Mouse (Mus musculus) heart, embryonic 15.5 days (tissue): ENCODE results near the gene Atp5b. TPM values are rescaled to one million over a fixed set of nuclear protein-coding genes. Genes with fewer than 3 reads are reported as not detected.

Experiments
- ATAC-seq: fragments of 200-750 bp; cut with Nextera tagmentation; replicated peaks from 2 replicates; pipeline ENCODE4 v1.8.0; 2017; ENCODE audit warnings: low read depth, moderate TSS enrichment; ENCODE audit not compliant: insufficient number of reproducible peaks, insufficient read depth, low FRiP score
- H3K27ac ChIP-seq: fragments of 300-500 bp; sonication (generic); 2 replicates; pipeline ENCODE4 v1.5.1; 2015; ENCODE audit warnings: mild to moderate bottlenecking, inconsistent platforms
- H3K27me3 ChIP-seq: fragments of 300-500 bp; sonication (generic); 2 replicates; pipeline ENCODE4 v1.6.1; 2015; ENCODE audit warnings: inconsistent platforms
- H3K36me3 ChIP-seq: fragments of 300-500 bp; sonication (generic); 2 replicates; pipeline ENCODE4 v1.6.1; 2015; ENCODE audit warnings: mild to moderate bottlenecking, inconsistent platforms
- H3K4me1 ChIP-seq: fragments of 300-500 bp; sonication (generic); replicated peaks from 2 replicates; pipeline ENCODE4 v1.6.1; 2015; ENCODE audit warnings: inconsistent platforms
- H3K4me2 ChIP-seq: fragments of 300-500 bp; sonication (generic); 2 replicates; pipeline ENCODE4 v1.6.1; 2015; ENCODE audit warnings: inconsistent platforms, mild to moderate bottlenecking, moderate library complexity
- H3K4me3 ChIP-seq: fragments of 300-500 bp; sonication (generic); 2 replicates; pipeline ENCODE4 v1.5.1; 2015; ENCODE audit warnings: mild to moderate bottlenecking, inconsistent platforms
- H3K9ac ChIP-seq: fragments of 300-500 bp; sonication (generic); 2 replicates; pipeline ENCODE4 v1.6.1; 2015; ENCODE audit warnings: mild to moderate bottlenecking, inconsistent platforms
- H3K9me3 ChIP-seq: fragments of 300-500 bp; sonication (generic); replicated peaks from 2 replicates; pipeline ENCODE4 v1.6.1; 2016; ENCODE audit warnings: inconsistent platforms
- WGBS: fragments of 180-500 bp; shearing (Covaris S2); methylation state at CpG from one replicate; pipeline ENCODE4 v1.1.7; 2015; ENCODE audit warnings: mixed read lengths; 5-methylcytosine and 5-hydroxymethylcytosine counted together
- polyA plus RNA-seq: library from polyadenylated mRNA; unstranded; fragments of >200 nt; fragmentation: Nextera tagmentation; extraction: Ambion mirVana; gene quantifications from 2 replicates; pipeline ENCODE4 v1.2.1, GENCODE M21; 2015

Gene Atp5b
- 5,437 and 6,121 TPM in 2 replicates for polyA plus RNA-seq

DNA sequence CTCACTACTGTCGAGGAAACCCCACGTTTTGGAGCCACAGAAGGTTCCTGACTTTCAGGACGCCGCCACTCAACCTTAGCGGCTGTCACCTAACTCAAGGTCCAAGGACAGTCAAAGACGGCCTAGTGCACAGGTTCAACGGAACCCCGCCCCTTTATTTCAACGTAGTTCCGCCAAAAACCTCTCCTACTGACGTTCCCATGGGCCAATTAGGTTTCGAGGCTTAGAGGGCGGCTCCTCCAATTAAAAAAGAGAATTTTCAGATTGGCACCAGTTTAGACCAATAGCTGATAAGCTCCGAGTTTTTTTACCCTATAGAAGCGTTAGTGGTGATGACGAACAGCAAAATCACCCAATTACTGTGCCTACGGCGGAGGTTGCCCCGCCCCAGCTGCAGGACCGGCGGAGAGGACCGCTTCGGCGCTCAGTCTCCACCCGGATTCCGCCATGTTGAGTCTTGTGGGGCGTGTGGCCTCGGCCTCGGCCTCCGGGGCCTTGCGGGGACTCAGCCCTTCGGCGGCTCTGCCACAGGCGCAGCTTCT, at the start of gene Atp5b:
Atp5b (plus strand) TSS at position 394 of the 542 bp plus-strand sequence.
- peak within 1 kb of the TSS; percentile 67 for H3K4me2 ChIP-seq
- H3K9ac ChIP-seq = peak within 1 kb of the TSS; percentile 95
- no peaks in the 10 kb centered on the region for H3K27me3 ChIP-seq
- peak within 1 kb of the TSS; percentile 90 for H3K27ac ChIP-seq
- peaks cover 33% of the 10 kb centered on the region for H3K36me3 ChIP-seq
- under 1% methylated on average over 34 of the region's 34 CpGs for WGBS
- peak within 1 kb of the TSS; percentile 79 for H3K4me3 ChIP-seq
- no peaks in the 10 kb centered on the region for H3K9me3 ChIP-seq
- peaks cover 27% of the 10 kb centered on the region for H3K4me1 ChIP-seq
- peak; percentile 97 for ATAC-seq

DNA sequence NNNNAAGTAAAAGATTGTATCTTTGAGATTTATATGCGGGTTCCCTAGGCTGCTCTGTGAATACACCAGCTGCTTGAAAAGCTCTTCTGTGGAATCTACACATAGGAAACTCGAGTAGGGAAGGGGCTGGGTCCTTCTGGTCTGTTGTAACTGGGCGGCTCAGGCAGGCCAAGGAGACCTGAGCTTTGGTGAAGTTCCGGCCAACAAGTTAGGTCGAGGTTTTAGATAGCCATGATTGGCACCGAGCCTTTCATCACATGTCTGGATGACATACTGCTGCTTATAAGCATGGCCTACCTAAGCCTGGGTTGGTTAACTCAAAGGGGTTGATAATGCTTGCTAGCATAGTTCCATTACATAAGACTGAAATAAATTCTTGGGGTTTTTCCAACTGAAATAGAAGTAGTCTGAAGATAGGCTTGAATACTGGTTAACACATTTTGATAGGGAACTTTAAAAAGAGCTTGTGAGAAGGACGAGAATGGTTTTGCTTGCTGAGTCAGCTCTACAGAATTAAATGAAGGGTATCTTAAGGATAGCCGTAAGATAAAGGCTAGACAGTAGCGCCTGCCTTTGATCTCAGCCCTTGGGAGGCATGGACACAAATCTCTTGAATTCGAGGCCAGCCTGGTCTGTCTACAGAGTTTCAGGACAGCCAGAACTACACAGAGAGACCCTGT, 46.2 kb upstream of the Atp5b start:
- H3K4me3 ChIP-seq = peak overlapping the region; percentile 74
- no peaks in the 10 kb centered on the region for H3K9me3 ChIP-seq
- peaks cover 49% of the 10 kb centered on the region for H3K4me1 ChIP-seq
- under 1% methylated on average over 10 of the region's 10 CpGs for WGBS
- ATAC-seq = peak; percentile 45
- H3K27me3 ChIP-seq = no peaks in the 10 kb centered on the region
- H3K36me3 ChIP-seq = peaks cover 26% of the 10 kb centered on the region
- peak overlapping the region; percentile 96 for H3K27ac ChIP-seq
- H3K4me2 ChIP-seq = peak overlapping the region; percentile 74
- H3K9ac ChIP-seq = peak overlapping the region; percentile 96

DNA sequence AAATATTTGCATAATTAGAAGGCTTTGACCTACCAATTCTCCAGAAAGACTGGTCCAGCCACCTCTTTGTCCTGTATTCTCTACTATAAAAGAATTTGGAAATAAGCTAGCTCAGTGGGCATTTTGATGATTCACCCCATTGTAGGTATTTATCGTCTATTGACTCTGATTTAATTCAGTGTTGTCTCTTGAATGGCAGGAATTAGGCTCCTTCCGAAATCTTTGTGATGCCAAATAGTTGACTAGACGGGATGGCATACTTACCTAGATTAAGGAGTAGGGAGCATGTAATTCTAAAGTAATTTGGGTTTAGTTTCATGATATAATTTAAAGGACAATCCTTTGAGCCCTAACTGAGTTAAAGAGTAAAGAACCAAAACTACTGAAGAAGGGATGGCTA, 45.2 kb upstream of the Atp5b start:
- Histone ChIP-seq H3K4me3 (peak overlapping the region; percentile 16), H3K9me3 (no peaks in the 10 kb centered on the region), H3K27me3 (no peaks in the 10 kb centered on the region), H3K4me2 (peak overlapping the region; percentile 74), H3K27ac (no peak overlapping the region), H3K4me1 (peaks cover 59% of the 10 kb centered on the region), H3K9ac (0 out of 2 replicates have a peak overlapping the region, but pooled peaks have one; percentile 39), H3K36me3 (peaks cover 26% of the 10 kb centered on the region)
- 69% methylated on average over 3 of the region's 3 CpGs for WGBS
- ATAC-seq = no peak

DNA sequence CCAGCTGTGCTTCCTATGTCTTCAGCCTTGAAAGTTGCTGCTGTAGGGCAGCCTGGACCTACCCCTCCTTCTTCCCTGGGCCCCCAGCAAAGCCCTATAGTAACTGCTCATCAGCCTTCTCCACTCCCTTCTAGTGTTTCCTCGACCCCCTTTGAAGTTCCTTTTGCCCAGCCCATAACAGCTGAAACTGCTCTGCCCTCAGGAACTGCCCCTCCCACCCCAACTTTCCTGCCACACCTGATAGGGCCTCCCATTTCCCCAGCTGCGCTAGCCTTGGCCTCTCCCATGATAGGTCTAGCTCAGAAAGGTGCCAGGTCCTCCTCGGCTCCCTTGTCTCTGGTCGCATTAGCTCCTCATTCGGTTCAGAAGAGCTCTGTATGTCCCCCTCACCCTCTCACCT, 43.9 kb upstream of the Atp5b start:
- 40% methylated on average over 5 of the region's 5 CpGs for WGBS
- H3K27me3 ChIP-seq = no peaks in the 10 kb centered on the region
- ATAC-seq = no peak
- no peak overlapping the region for H3K4me3 ChIP-seq
- H3K9ac ChIP-seq = no peak overlapping the region
- H3K4me2 ChIP-seq = peak overlapping the region; percentile 74; the same call in 1 of the 2 replicates
- peaks cover 71% of the 10 kb centered on the region for H3K4me1 ChIP-seq
- no peaks in the 10 kb centered on the region for H3K9me3 ChIP-seq
- H3K27ac ChIP-seq = no peak overlapping the region
- peaks cover 30% of the 10 kb centered on the region for H3K36me3 ChIP-seq

DNA sequence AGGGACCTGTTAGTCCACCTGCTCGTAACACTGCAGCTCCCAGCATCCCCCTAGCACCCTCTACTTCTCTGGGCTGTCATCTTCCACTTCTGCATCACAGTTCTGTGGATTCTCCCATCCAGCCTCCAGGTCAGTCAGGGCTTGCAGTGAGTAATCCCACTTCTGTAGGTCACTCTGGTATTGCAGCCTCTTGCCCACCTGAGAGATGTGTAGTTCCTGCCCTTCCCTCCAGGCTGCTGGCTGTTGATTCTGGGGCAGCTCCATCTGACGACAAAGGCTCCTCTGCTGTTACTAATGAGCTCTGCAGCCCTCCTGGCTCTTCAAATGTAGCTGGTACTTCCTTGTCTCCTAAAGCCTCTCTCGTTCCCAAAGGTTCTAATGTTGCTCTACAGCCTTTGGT, 43.2 kb upstream of the Atp5b start:
- H3K4me1 ChIP-seq = peaks cover 74% of the 10 kb centered on the region
- H3K27me3 ChIP-seq = no peaks in the 10 kb centered on the region
- H3K9ac ChIP-seq = no peak overlapping the region
- no peak overlapping the region for H3K27ac ChIP-seq
- WGBS = 59% methylated on average over 3 of the region's 3 CpGs
- ATAC-seq = no peak
- no peaks in the 10 kb centered on the region for H3K9me3 ChIP-seq
- peaks cover 37% of the 10 kb centered on the region for H3K36me3 ChIP-seq
- H3K4me2 ChIP-seq = no peak overlapping the region
- H3K4me3 ChIP-seq = no peak overlapping the region

DNA sequence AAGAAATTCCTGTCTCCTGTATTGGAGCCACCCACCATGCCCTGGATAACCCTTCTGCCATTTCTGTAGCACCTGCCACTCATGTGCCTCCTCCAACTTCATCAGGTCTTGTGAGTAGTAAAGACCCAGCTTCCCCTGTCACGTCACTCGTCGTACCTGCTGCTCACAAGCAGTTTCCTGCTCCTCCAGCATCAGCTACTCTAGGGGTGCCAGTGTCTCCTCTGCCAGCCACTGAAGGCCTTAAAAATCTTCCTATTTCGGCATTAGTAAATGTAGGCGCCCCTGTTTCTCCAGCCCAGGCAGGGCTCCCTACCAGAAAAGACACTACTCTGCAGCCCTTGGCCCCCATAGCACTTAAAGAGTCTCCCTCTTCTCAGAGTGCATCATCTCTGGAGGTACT, 42.8 kb upstream of the Atp5b start:
- Histone ChIP-seq H3K27me3 (no peaks in the 10 kb centered on the region), H3K4me1 (peaks cover 77% of the 10 kb centered on the region), H3K27ac (no peak overlapping the region), H3K9ac (no peak overlapping the region), H3K9me3 (no peaks in the 10 kb centered on the region), H3K4me2 (no peak overlapping the region), H3K4me3 (no peak overlapping the region), H3K36me3 (peaks cover 41% of the 10 kb centered on the region)
- ATAC-seq = no peak
- WGBS = 84% methylated on average over 5 of the region's 5 CpGs

DNA sequence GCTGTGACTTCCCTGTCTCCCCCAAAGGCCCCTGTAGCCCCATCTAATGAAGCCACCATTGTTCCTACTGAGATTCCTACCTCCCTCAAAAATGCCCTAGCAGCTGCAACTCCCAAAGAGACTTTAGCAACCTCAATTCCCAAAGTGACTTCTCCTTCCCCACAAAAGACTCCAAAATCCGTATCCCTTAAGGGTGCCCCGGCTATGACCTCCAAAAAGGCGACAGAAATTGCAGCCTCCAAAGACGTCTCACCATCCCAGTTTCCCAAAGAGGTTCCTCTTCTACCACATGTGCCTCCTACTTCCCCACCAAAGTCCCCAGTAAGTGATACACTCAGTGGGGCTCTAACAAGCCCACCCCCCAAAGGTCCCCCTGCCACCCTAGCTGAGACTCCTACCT, 41.4 kb upstream of the Atp5b start:
- peaks cover 77% of the 10 kb centered on the region for H3K4me1 ChIP-seq

DNA sequence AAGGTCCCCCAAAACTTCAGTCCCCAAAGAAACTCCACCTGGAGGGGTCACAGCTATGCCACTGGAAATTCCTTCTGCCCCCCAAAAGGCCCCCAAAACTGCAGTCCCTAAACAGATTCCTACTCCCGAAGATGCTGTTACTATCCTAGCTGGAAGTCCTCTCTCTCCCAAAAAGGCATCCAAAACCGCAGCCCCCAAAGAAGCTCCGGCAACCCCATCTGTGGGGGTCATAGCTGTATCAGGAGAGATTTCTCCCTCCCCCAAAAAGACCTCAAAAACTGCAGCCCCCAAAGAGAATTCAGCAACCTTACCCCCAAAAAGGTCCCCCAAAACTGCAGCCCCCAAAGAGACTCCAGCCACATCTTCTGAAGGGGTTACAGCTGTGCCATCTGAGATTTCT, 40.6 kb upstream of the Atp5b start:
- no peaks in the 10 kb centered on the region for H3K9me3 ChIP-seq
- H3K4me1 ChIP-seq = peaks cover 73% of the 10 kb centered on the region
- no peak overlapping the region for H3K4me3 ChIP-seq
- WGBS = 81% methylated on average over 3 of the region's 3 CpGs
- no peak overlapping the region for H3K4me2 ChIP-seq
- no peak overlapping the region; the same call in 1 of the 2 replicates for H3K27ac ChIP-seq
- H3K36me3 ChIP-seq = peaks cover 59% of the 10 kb centered on the region
- H3K27me3 ChIP-seq = no peaks in the 10 kb centered on the region
- H3K9ac ChIP-seq = no peak overlapping the region
- no peak for ATAC-seq

More for the DNA sequence above, 41.4 kb upstream of the Atp5b start:
- H3K4me2 ChIP-seq = no peak overlapping the region
- H3K27me3 ChIP-seq = no peaks in the 10 kb centered on the region
- no peak for ATAC-seq
- WGBS = 66% methylated on average over 4 of the region's 4 CpGs
- no peak overlapping the region for H3K9ac ChIP-seq
- H3K27ac ChIP-seq = no peak overlapping the region
- no peak overlapping the region for H3K4me3 ChIP-seq
- no peaks in the 10 kb centered on the region for H3K9me3 ChIP-seq
- peaks cover 53% of the 10 kb centered on the region for H3K36me3 ChIP-seq

DNA sequence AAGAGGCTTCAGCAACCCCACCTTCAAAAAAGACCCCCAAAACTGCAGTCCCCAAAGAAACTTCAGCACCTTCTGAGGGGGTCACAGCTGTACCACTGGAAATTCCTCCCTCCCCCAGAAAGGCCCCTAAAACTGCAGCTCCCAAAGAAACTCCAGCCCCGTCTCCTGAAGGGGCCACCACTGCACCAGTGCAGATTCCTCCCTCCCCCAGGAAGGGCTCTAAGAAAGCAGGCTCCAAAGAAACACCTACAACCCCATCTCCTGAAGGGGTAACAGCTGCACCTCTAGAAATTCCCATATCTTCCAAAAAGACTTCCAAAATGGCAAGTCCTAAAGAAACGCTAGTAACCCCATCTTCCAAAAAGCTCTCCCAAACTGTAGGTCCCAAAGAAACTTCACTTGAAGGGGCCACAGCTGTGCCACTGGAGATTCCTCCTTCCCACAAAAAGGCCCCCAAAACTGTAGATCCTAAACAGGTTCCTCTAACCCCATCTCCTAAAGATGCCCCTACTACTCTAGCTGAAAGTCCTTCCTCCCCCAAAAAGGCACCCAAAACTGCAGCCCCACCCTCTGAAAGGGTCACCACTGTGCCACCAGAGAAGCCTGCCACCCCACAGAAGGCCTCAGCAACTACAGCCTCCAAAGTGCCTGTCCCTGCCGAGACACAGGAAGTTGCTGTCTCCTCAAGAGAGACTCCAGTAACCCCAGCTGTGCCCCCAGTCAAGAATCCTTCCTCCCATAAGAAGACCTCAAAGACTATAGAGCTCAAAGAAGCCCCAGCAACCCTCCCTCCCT, 39.8 kb upstream of the Atp5b start:
- Histone ChIP-seq H3K9me3 (no peaks in the 10 kb centered on the region), H3K27me3 (no peaks in the 10 kb centered on the region), H3K9ac (no peak overlapping the region), H3K4me2 (peak overlapping the region; percentile 23; the same call in 1 of the 2 replicates), H3K27ac (peak overlapping the region; percentile 72), H3K4me1 (peaks cover 67% of the 10 kb centered on the region), H3K4me3 (no peak overlapping the region), H3K36me3 (peaks cover 62% of the 10 kb centered on the region)
- ATAC-seq = no peak
- 49% methylated on average over 3 of the region's 3 CpGs for WGBS

DNA sequence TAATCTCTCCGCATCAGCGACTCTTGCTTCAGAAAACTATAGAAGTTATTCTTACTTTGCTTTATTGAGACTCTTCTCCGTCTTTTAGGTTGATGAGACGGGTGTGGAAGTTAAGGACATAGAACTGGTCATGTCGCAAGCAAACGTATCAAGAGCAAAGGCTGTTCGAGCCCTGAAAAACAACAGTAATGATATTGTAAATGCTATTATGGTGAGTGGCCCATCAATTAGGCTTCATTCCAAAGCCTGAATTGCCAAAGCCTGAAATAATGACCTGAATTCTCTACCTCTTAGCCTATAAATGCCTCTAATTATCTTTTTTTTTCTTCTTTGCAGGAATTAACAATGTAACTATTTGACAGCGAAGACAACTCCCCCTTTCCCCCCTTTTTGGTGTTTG, 34.9 kb upstream of the Atp5b start:
- H3K36me3 ChIP-seq = peaks cover 67% of the 10 kb centered on the region
- no peak overlapping the region for H3K27ac ChIP-seq
- peaks cover 21% of the 10 kb centered on the region for H3K4me1 ChIP-seq
- no peak overlapping the region for H3K4me2 ChIP-seq
- H3K9ac ChIP-seq = no peak overlapping the region
- no peaks in the 10 kb centered on the region for H3K9me3 ChIP-seq
- ATAC-seq = no peak
- H3K4me3 ChIP-seq = no peak overlapping the region
- no peaks in the 10 kb centered on the region for H3K27me3 ChIP-seq
- 93% methylated on average over 8 of the region's 8 CpGs for WGBS

DNA sequence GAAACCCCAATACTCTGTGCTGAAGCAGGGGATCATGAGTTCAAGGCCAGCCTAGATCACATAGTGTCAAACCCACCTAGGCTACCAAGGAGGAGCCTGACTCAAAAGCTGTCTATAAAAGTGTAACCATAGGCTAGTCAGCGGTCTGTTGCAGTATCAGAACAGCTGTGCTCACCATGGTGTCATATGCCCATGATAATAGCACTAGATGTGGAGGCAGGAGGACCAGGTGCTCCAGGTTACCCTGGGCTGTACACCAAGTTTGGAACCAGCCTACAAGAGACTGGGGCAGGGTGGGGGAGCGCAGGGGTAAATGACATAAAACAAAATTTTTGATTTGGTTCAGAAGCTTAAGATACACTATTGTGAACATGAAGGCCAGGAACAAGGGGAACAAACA, 33.3 kb upstream of the Atp5b start:
- no peaks in the 10 kb centered on the region for H3K9me3 ChIP-seq
- H3K4me1 ChIP-seq = peaks cover 5% of the 10 kb centered on the region
- no peak overlapping the region for H3K27ac ChIP-seq
- H3K9ac ChIP-seq = no peak overlapping the region
- no peaks in the 10 kb centered on the region for H3K27me3 ChIP-seq
- peaks cover 57% of the 10 kb centered on the region for H3K36me3 ChIP-seq
- ATAC-seq = no peak
- 97% methylated on average over 2 of the region's 2 CpGs for WGBS
- H3K4me2 ChIP-seq = no peak overlapping the region
- H3K4me3 ChIP-seq = no peak overlapping the region
